Comparison of ENCODE assay signal across 9 mouse cellular contexts in the genomic region with DNA sequence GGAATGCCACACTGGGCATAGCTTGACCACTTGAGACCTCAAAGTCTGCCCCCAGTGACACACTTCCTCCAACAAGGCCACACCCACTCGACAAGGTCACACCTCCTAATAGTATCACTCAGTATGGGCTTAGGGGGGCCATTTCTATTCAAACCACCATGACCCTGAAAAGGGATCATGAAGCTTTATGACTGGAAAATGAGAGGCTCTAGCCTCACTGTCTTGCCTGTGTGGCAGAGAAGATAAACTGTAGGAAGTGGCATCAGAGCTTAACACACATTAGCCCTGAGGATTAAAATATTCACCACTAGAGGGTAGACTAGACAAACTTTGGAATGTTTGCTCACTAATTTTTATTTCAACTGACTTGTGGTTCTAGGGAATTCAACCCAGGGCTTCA. TPM values are rescaled to one million over a fixed set of nuclear protein-coding genes. Genes with fewer than 3 reads are reported as not detected.
A peak's percentile ranks its signal among the peaks of the same experiment; 100 is the strongest.
DNase-seq lines count a peak whose midpoint lies in the region; ATAC-seq lines count a peak whose summit lies in the region.
"Had no signal": no experiment of that assay in that cellular context is flagged by ENCODE, and none has a peak within 500 bp of the region (broad histone marks: within the 10 kb centered on the region; RNA-seq: fewer than 3 reads in every experiment).

No protein-coding gene starts in this region.

- intact Hi-C loops in heart, postnatal 25 days (cut with DNase I), result loop anchor here (1.0 kb wide), 1 partner anchor 316 kb away; no protein-coding TSS in a partner anchor

- peak; percentile 77 for ATAC-seq in megakaryocyte progenitor cell, adult 5-6 weeks (replicated peaks; ENCODE audit: poor library complexity)

- peak; percentile 48 for DNase-seq in kidney, adult 9 months
- no peak for DNase-seq in kidney, postnatal 4 days
- peak; percentile 33 for DNase-seq in ES-CJ7 (ENCODE audit: low read depth, low spot score)
- DNase-seq in embryo, embryonic 11.5 days (ENCODE audit: low read depth, low spot score), result peak; percentile 11
- no peak for DNase-seq in adrenal gland, postnatal 4 days (ENCODE audit: low spot score in 2 of 2)
- no peak for DNase-seq in urinary bladder, postnatal 10 days (ENCODE audit: low spot score)
- DNase-seq in heart, postnatal 25 days (ENCODE audit: low spot score), result no peak
- DNase-seq: adrenal gland, adult 2 months had no signal

RNA-seq across cellular contexts. Expression of gene Cep295, which starts 8.3 kb away (rescaled TPM):
- total RNA-seq in megakaryocyte progenitor cell, adult 5-6 weeks (2015), result 45.0 and 82.7 TPM in 2 replicates
- total RNA-seq in megakaryocyte progenitor cell, adult 5-6 weeks (2017), result 35.1 and 60.7 TPM in 2 replicates
- total RNA-seq in adrenal gland, postnatal 4 days (2021), result 10 to 100 TPM; 25.5 to 27.4 TPM
- 1 to 10 TPM; 5.6 to 7.2 TPM for total RNA-seq in heart, postnatal 25 days (2021)

RNA-seq across cellular contexts. Expression of gene 4931406C07Rik, which starts 59.6 kb away (rescaled TPM):
- 15.1 and 18.5 TPM in 2 replicates for total RNA-seq in megakaryocyte progenitor cell, adult 5-6 weeks (2015)
- 11.2 and 11.6 TPM in 2 replicates for total RNA-seq in megakaryocyte progenitor cell, adult 5-6 weeks (2017)
- 10 to 100 TPM; 68.9 to 71.8 TPM for total RNA-seq in adrenal gland, postnatal 4 days (2021)
- 1 to 10 TPM; 4.6 to 5.6 TPM for total RNA-seq in heart, postnatal 25 days (2021)

RNA-seq across cellular contexts. Expression of gene Taf1d, which starts 59.8 kb away (rescaled TPM):
- total RNA-seq in megakaryocyte progenitor cell, adult 5-6 weeks (2015), result 394 and 427 TPM in 2 replicates
- total RNA-seq in megakaryocyte progenitor cell, adult 5-6 weeks (2017), result 1,420 and 1,531 TPM in 2 replicates
- 100 to 1,000 TPM; 121 to 148 TPM for total RNA-seq in adrenal gland, postnatal 4 days (2021)
- total RNA-seq in heart, postnatal 25 days (2021), result 10 to 100 TPM; 28.0 to 32.3 TPM

Comparison
In these comparisons a context has a peak if more than half of its experiments do, and no peak if none do; other contexts are left out.
1. DNase-seq: peak in kidney, adult 9 months (single experiment), ES-CJ7 (single experiment) and embryo, embryonic 11.5 days (single experiment); none in kidney, postnatal 4 days (0 of 2), adrenal gland, postnatal 4 days (0 of 2), urinary bladder, postnatal 10 days (single experiment) and heart, postnatal 25 days (single experiment).